Mouse (Mus musculus) C2C12 (cell line): ENCODE measurements around the gene Hcn2.

ENCODE experiments used
- CTCF ChIP-seq: IDR thresholded peaks from one replicate; pipeline ENCODE4 v1.5.1; 2011; ENCODE audit not compliant: control insufficient read depth, insufficient read depth, insufficient read length
- MAX ChIP-seq: IDR thresholded peaks from one replicate; pipeline ENCODE4 v1.6.1; 2011; ENCODE audit warnings: mild to moderate bottlenecking, control low read depth
- MYOD1 ChIP-seq: IDR thresholded peaks from one replicate; pipeline ENCODE4 v1.6.1; 2011; ENCODE audit warnings: low read depth; ENCODE audit not compliant: control insufficient read depth, insufficient read length
- MYOG ChIP-seq: IDR thresholded peaks from one replicate; pipeline ENCODE4 v1.6.1; 2011; ENCODE audit not compliant: control insufficient read depth, insufficient read length; ENCODE audit errors: extremely low read depth
- USF1 ChIP-seq: IDR thresholded peaks from one replicate; pipeline ENCODE4 v1.6.1; 2011; ENCODE audit warnings: low read depth, mild to moderate bottlenecking, control low read depth, moderate library complexity

- no peak for TF ChIP-seq CTCF
- no peak for TF ChIP-seq MAX
- TF ChIP-seq MYOD1: no peak
- TF ChIP-seq USF1: no peak
- no peak for TF ChIP-seq MYOG
Observed at GRCm38 (mm10) chr10:79723692-79724091, 7.3 kb downstream of the Hcn2 start.
